Mouse (Mus musculus): ENCODE measurements around the gene Rmnd1. TPM values are rescaled to one million over a fixed set of nuclear protein-coding genes. Genes with fewer than 3 reads are reported as not detected.

Gene Rmnd1
- polyA plus RNA-seq, 2 experiments: 46.3 to 63.4 TPM

- no peak for TF ChIP-seq POLR2A (IDR thresholded peaks at IDR 0.05; ENCODE audit: borderline replicate concordance, extremely low read depth, insufficient read depth, insufficient read length)
- peak overlapping the region; percentile 98 for H3K4me3 ChIP-seq (replicated peaks; ENCODE audit: low read length)
- no peak for DNase-seq (ENCODE audit: low spot score)
- peaks cover 6% of the 10 kb centered on the region for H3K36me3 ChIP-seq (ENCODE audit: control insufficient read depth, insufficient read depth, low read length)
- no peaks in the 10 kb centered on the region for H3K9me3 ChIP-seq (ENCODE audit: control insufficient read depth, low read length)
- ATAC-seq (ENCODE audit: low FRiP score, low read depth): no peak
- H3K27me3 ChIP-seq (ENCODE audit: control insufficient read depth, insufficient read depth, low read length): no peaks in the 10 kb centered on the region
- H3K4me1 ChIP-seq (ENCODE audit: control insufficient read depth, insufficient read depth, low read length): peaks cover 19% of the 10 kb centered on the region
- H3K4me2 ChIP-seq (replicated peaks; ENCODE audit: low read depth, low read length, severe bottlenecking): peak overlapping the region; percentile 91
- H3K9ac ChIP-seq (ENCODE audit: low read depth, low read length, severe bottlenecking): peak overlapping the region; percentile 98
- H3K27ac ChIP-seq (replicated peaks; ENCODE audit: low read depth, low read length): peak overlapping the region; percentile 99
- 2% methylated on average over 19 of the region's 19 CpGs for WGBS
Observed at GRCm38 (mm10) chr10:4388384-4388745, 43.8 kb downstream of the Rmnd1 start.

- DNase-seq (ENCODE audit: low spot score) (peak; percentile 67), ATAC-seq (ENCODE audit: low FRiP score, low read depth) (no peak)
- peak within 1 kb of the TSS; percentile 99 for H3K27ac ChIP-seq (replicated peaks; ENCODE audit: low read depth, low read length)
- no peaks in the 10 kb centered on the region for H3K9me3 ChIP-seq (ENCODE audit: control insufficient read depth, low read length)
- no peaks in the 10 kb centered on the region for H3K27me3 ChIP-seq (ENCODE audit: control insufficient read depth, insufficient read depth, low read length)
- H3K9ac ChIP-seq (ENCODE audit: low read depth, low read length, severe bottlenecking): peak within 1 kb of the TSS; percentile 98
- under 1% methylated on average over 33 of the region's 87 CpGs for WGBS
- no peak for TF ChIP-seq POLR2A (IDR thresholded peaks at IDR 0.05; ENCODE audit: borderline replicate concordance, extremely low read depth, insufficient read depth, insufficient read length)
- H3K4me3 ChIP-seq (replicated peaks; ENCODE audit: low read length): peak within 1 kb of the TSS; percentile 98
- peaks cover 19% of the 10 kb centered on the region for H3K4me1 ChIP-seq (ENCODE audit: control insufficient read depth, insufficient read depth, low read length)
- H3K4me2 ChIP-seq (replicated peaks; ENCODE audit: low read depth, low read length, severe bottlenecking): peak within 1 kb of the TSS; percentile 91
- peaks cover 3% of the 10 kb centered on the region for H3K36me3 ChIP-seq (ENCODE audit: control insufficient read depth, insufficient read depth, low read length)
Observed at GRCm38 (mm10) chr10:4387701-4388383, 44.3 kb downstream of the Rmnd1 start, which contains the start of gene Zbtb2. Zbtb2 (minus strand) TSS chr10:4388108.

- peak; percentile 96 for DNase-seq (ENCODE audit: low spot score)
- Histone ChIP-seq H3K4me2 (replicated peaks; ENCODE audit: low read depth, low read length, severe bottlenecking) (peak overlapping the region; percentile 91), H3K27ac (replicated peaks; ENCODE audit: low read depth, low read length) (peak overlapping the region; percentile 99), H3K9me3 (ENCODE audit: control insufficient read depth, low read length) (no peaks in the 10 kb centered on the region), H3K9ac (ENCODE audit: low read depth, low read length, severe bottlenecking) (peak overlapping the region; percentile 98), H3K4me3 (replicated peaks; ENCODE audit: low read length) (peak overlapping the region; percentile 98), H3K36me3 (ENCODE audit: control insufficient read depth, insufficient read depth, low read length) (no peaks in the 10 kb centered on the region; the same call in 1 of the 2 replicates), H3K27me3 (ENCODE audit: control insufficient read depth, insufficient read depth, low read length) (no peaks in the 10 kb centered on the region), H3K4me1 (ENCODE audit: control insufficient read depth, insufficient read depth, low read length) (peaks cover 19% of the 10 kb centered on the region)
- peak; percentile 94; the same call in 1 of the 2 replicates for TF ChIP-seq POLR2A (IDR thresholded peaks at IDR 0.05; ENCODE audit: borderline replicate concordance, extremely low read depth, insufficient read depth, insufficient read length)
- ATAC-seq (ENCODE audit: low FRiP score, low read depth): peak; percentile 92
- WGBS: 0% methylated on average over 3 of the region's 133 CpGs
Observed at GRCm38 (mm10) chr10:4386609-4387591, 45.3 kb downstream of the Rmnd1 start.

GRCm38 (mm10) chr10:4384244-4384643 is 47.9 kb downstream of the Rmnd1 start:
- peaks cover 4% of the 10 kb centered on the region; the same call in 1 of the 2 replicates for H3K4me1 ChIP-seq (ENCODE audit: control insufficient read depth, insufficient read depth, low read length)
- WGBS: 96% methylated on average over 7 of the region's 7 CpGs
- ATAC-seq (ENCODE audit: low FRiP score, low read depth): no peak
- no peaks in the 10 kb centered on the region; the same call in 1 of the 2 replicates for H3K36me3 ChIP-seq (ENCODE audit: control insufficient read depth, insufficient read depth, low read length)
- no peak overlapping the region for H3K27ac ChIP-seq (replicated peaks; ENCODE audit: low read depth, low read length)
- no peak overlapping the region for H3K4me2 ChIP-seq (replicated peaks; ENCODE audit: low read depth, low read length, severe bottlenecking)
- no peaks in the 10 kb centered on the region for H3K9me3 ChIP-seq (ENCODE audit: control insufficient read depth, low read length)
- TF ChIP-seq POLR2A (IDR thresholded peaks at IDR 0.05; ENCODE audit: borderline replicate concordance, extremely low read depth, insufficient read depth, insufficient read length): no peak
- no peak overlapping the region for H3K9ac ChIP-seq (ENCODE audit: low read depth, low read length, severe bottlenecking)
- DNase-seq (ENCODE audit: low spot score): no peak
- no peak overlapping the region for H3K4me3 ChIP-seq (replicated peaks; ENCODE audit: low read length)
- no peaks in the 10 kb centered on the region for H3K27me3 ChIP-seq (ENCODE audit: control insufficient read depth, insufficient read depth, low read length)

- Histone ChIP-seq H3K36me3 (ENCODE audit: control insufficient read depth, insufficient read depth, low read length) (no peaks in the 10 kb centered on the region; the same call in 1 of the 2 replicates), H3K27ac (replicated peaks; ENCODE audit: low read depth, low read length) (no peak overlapping the region), H3K9ac (ENCODE audit: low read depth, low read length, severe bottlenecking) (no peak overlapping the region), H3K4me2 (replicated peaks; ENCODE audit: low read depth, low read length, severe bottlenecking) (no peak overlapping the region), H3K4me1 (ENCODE audit: control insufficient read depth, insufficient read depth, low read length) (no peaks in the 10 kb centered on the region), H3K4me3 (replicated peaks; ENCODE audit: low read length) (no peak overlapping the region), H3K27me3 (ENCODE audit: control insufficient read depth, insufficient read depth, low read length) (no peaks in the 10 kb centered on the region), H3K9me3 (ENCODE audit: control insufficient read depth, low read length) (no peaks in the 10 kb centered on the region)
- ATAC-seq (ENCODE audit: low FRiP score, low read depth): no peak
- WGBS: 91% methylated on average over 5 of the region's 5 CpGs
- DNase-seq (ENCODE audit: low spot score): no peak
- TF ChIP-seq POLR2A (IDR thresholded peaks at IDR 0.05; ENCODE audit: borderline replicate concordance, extremely low read depth, insufficient read depth, insufficient read length): no peak
Observed at GRCm38 (mm10) chr10:4380748-4381147, 51.4 kb downstream of the Rmnd1 start.
